Mouse (Mus musculus) liver, adult 10 weeks (tissue): ENCODE results near the gene Foxf2. TPM values are rescaled to one million over a fixed set of nuclear protein-coding genes. Genes with fewer than 3 reads are reported as not detected.

Experiments
- polyA plus RNA-seq: library from polyadenylated mRNA; stranded (reverse); fragments of 350-450 nt; fragmentation: Illumina TruSeq; extraction: RNeasy Lipid Tissue Mini Kit (QIAGEN cat#74804); gene quantifications from one replicate; pipeline ENCODE4 v1.2.3, GENCODE M21; 2014; ENCODE audit warnings: low read depth, low replicate concordance

The Foxf2 gene
- not detected for polyA plus RNA-seq

GRCm38 (mm10) chr13:31625333-31626101 lies at the start of gene Foxf2:
Gene Foxf2 (plus strand): TSS chr13:31625816.

Other genes starting within 250 kb of the Foxf2 start
- gene Foxq1, start 69.7 kb upstream of the Foxf2 start, polyA plus RNA-seq = 13.5 TPM
- gene A530084C06Rik, start 66.5 kb upstream of the Foxf2 start, polyA plus RNA-seq = 0.16 TPM
- 0.08 TPM for gene Foxc1, start 180.8 kb downstream of the Foxf2 start, polyA plus RNA-seq